Mouse (Mus musculus) kidney, embryonic 14.5 days (tissue): ENCODE results near the gene Irs2. TPM values are rescaled to one million over a fixed set of nuclear protein-coding genes. Genes with fewer than 3 reads are reported as not detected.
A peak's percentile ranks its signal among the peaks of the same experiment; 100 is the strongest.

Source experiments
- ATAC-seq: fragments of 200-750 bp; cut with Nextera tagmentation; 2 replicates; pipeline ENCODE4 v1.8.0; 2017; ENCODE audit warnings: moderate number of reproducible peaks, mild to moderate bottlenecking, moderate TSS enrichment, moderate library complexity; ENCODE audit not compliant: low FRiP score, low TSS enrichment
- H3K27ac ChIP-seq: fragments of 300-500 bp; sonication (generic); 2 replicates; pipeline ENCODE4 v1.5.1; 2014; ENCODE audit warnings: low read depth, mild to moderate bottlenecking, low read length, moderate library complexity, mixed read lengths
- H3K27me3 ChIP-seq: fragments of 300-500 bp; sonication (generic); 2 replicates; pipeline ENCODE4 v1.6.1; 2014; ENCODE audit warnings: mild to moderate bottlenecking, low read length; ENCODE audit not compliant: control insufficient read depth, insufficient read depth
- H3K36me3 ChIP-seq: fragments of 300-500 bp; sonication (generic); 2 replicates; pipeline ENCODE4 v1.6.1; 2014; ENCODE audit warnings: low read length, mixed read lengths; ENCODE audit not compliant: control insufficient read depth, insufficient read depth
- H3K4me1 ChIP-seq: fragments of 300-500 bp; sonication (generic); 2 replicates; pipeline ENCODE4 v1.6.1; 2014; ENCODE audit warnings: low read length, mixed read lengths; ENCODE audit not compliant: control insufficient read depth, insufficient read depth
- H3K4me2 ChIP-seq: fragments of 300-500 bp; sonication (generic); replicated peaks from 2 replicates; pipeline ENCODE4 v1.6.1; 2014; ENCODE audit warnings: low read depth, mild to moderate bottlenecking, low read length
- H3K4me3 ChIP-seq: fragments of 300-500 bp; sonication (generic); 2 replicates; pipeline ENCODE4 v1.5.1; 2014; ENCODE audit warnings: mild to moderate bottlenecking, low read length
- H3K9ac ChIP-seq: fragments of 300-500 bp; sonication (generic); 2 replicates; pipeline ENCODE4 v1.6.1; 2014; ENCODE audit warnings: low read depth, mild to moderate bottlenecking, low read length, moderate library complexity
- H3K9me3 ChIP-seq: fragments of 300-500 bp; sonication (generic); 2 replicates; pipeline ENCODE4 v1.6.1; 2016; ENCODE audit warnings: low read length; ENCODE audit not compliant: control insufficient read depth
- WGBS: fragments of 180-500 bp; shearing (Covaris S2); extraction: QIAGEN DNeasy Blood & Tissue Kit; methylation state at CpG from one replicate; pipeline ENCODE4 v1.1.7; 2014; 5-methylcytosine and 5-hydroxymethylcytosine counted together
- polyA plus RNA-seq: library from polyadenylated mRNA; unstranded; fragments of >200 nt; fragmentation: Nextera tagmentation; extraction: Ambion mirVana; gene quantifications from 2 replicates; pipeline ENCODE4 v1.2.1, GENCODE M21; 2014

Gene Irs2
- polyA plus RNA-seq, 1 experiment from 2014 or later, result 6.6 TPM

DNA sequence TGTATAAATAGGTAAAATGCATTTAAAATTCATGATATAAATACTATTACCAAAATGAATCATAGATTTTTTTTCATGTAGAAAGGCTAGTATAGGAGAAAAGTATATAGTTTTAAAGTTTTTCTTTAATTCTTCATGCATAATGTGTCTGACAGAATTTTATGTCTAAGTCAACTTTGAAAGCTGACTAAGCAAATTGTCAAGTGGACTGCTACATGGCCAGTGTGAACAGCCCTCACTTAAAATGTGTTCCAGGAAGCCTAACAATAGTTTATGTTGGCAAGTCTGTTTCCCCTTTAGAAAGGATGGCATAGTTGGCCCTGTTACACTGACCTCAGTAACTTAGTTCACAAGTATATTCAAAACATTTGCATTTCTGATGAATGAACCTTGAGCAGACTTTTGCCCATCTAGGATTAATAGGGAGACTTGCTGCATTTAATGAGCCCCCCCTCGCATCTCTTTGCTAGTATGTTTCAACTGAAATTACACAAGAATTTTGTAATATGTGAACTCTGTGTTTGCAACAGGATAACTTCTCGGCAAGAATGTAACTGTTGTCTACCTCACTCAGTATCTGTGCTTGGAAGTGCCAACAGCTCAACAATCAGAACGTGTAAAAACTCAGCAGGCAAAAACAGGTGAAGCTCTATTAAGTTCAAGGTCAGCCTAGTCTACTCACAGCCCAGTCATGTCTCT is 3.7 kb upstream of the Irs2 start:
- peaks cover 10% of the 10 kb centered on the region; the same call in 1 of the 2 replicates for H3K4me1 ChIP-seq
- H3K4me2 ChIP-seq, result no peak overlapping the region
- 84% methylated on average over 3 of the region's 3 CpGs for WGBS
- no peaks in the 10 kb centered on the region for H3K36me3 ChIP-seq
- no peaks in the 10 kb centered on the region for H3K27me3 ChIP-seq
- H3K9ac ChIP-seq, result no peak overlapping the region
- no peak overlapping the region for H3K4me3 ChIP-seq
- H3K9me3 ChIP-seq, result no peaks in the 10 kb centered on the region
- H3K27ac ChIP-seq, result no peak overlapping the region
- ATAC-seq, result no peak

DNA sequence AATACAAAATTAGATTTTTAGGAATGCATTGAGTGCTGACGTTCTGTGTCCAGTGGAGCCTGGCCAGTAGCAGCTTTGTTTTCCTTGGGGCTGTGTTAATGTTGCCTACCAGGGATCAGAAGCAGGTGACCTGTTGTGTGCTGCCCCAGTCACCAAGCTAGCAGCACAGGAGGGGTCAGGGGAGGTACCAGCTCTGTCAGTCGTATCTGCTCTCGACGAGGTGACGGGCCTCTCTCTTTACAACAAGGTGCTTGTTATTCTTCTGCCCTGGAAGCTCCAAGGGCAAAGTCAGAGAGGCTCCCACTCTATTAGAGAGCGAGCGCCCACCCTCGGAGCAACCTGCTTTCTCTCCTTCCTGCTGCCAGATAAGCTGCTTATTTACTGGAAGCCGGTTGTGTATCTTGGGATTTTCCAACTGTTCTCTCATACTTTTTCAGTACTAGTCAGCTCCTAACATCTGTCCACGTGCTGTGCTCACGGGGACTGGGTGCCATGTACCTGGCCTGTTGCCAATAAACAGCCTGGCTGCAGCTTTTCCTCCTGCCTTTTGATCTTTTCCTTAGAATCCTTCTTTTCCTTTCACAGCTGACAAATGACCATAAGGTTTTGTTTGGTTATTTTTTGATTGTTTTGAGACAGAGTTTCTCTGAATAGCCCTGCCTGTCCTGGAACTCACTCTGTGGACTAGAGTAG is 2.8 kb upstream of the Irs2 start:
- H3K4me2 ChIP-seq, result peak overlapping the region; percentile 9; the same call in 1 of the 2 replicates
- 7% methylated on average over 11 of the region's 11 CpGs for WGBS
- ATAC-seq, result no peak

DNA sequence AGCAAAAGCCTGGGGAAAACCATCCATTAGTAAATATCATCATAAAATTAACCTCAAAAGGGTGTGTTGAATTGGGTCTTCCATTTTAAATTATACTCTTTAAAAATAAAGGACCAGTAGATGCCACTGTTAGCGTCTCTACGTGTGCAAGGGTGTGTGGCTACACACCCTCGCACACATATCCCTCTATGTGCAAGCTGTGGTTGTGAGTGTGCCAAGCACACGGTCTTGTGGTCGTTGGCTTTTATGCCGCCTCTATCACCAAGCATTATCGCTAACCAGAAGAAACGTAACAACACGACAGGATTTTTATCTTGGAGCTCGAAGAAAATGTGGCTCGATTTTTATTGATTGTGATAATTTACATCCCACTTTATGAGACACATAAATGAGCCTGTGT is 2.1 kb upstream of the Irs2 start:
- Histone ChIP-seq H3K9me3 (no peaks in the 10 kb centered on the region), H3K27ac (no peak overlapping the region), H3K36me3 (peaks cover 4% of the 10 kb centered on the region; the same call in 1 of the 2 replicates), H3K27me3 (no peaks in the 10 kb centered on the region), H3K9ac (no peak overlapping the region), H3K4me3 (no peak overlapping the region), H3K4me1 (peaks cover 25% of the 10 kb centered on the region), H3K4me2 (no peak overlapping the region; the same call in 1 of the 2 replicates)
- whole genome bisulfite sequencing, result 37% methylated on average over 11 of the region's 11 CpGs
- no peak for ATAC-seq

More for the DNA sequence above, 2.8 kb upstream of the Irs2 start:
- Histone ChIP-seq H3K4me1 (peaks cover 19% of the 10 kb centered on the region), H3K27me3 (no peaks in the 10 kb centered on the region), H3K4me3 (no peak overlapping the region), H3K9ac (no peak overlapping the region), H3K27ac (no peak overlapping the region), H3K36me3 (no peaks in the 10 kb centered on the region), H3K9me3 (no peaks in the 10 kb centered on the region)

GRCm38 (mm10) chr8:11009431-11010071 is 1.3 kb upstream of the Irs2 start:
- Histone ChIP-seq H3K27ac (peak overlapping the region; percentile 94), H3K4me2 (peak overlapping the region; percentile 96), H3K9me3 (no peaks in the 10 kb centered on the region), H3K27me3 (no peaks in the 10 kb centered on the region), H3K9ac (peak overlapping the region; percentile 78), H3K4me3 (peak overlapping the region; percentile 63), H3K36me3 (peaks cover 9% of the 10 kb centered on the region; the same call in 1 of the 2 replicates), H3K4me1 (peaks cover 34% of the 10 kb centered on the region)
- WGBS, result under 1% methylated on average over 54 of the region's 62 CpGs
- peak; percentile 55 for ATAC-seq

- H3K36me3 ChIP-seq, result peaks cover 9% of the 10 kb centered on the region; the same call in 1 of the 2 replicates
- H3K9me3 ChIP-seq, result no peaks in the 10 kb centered on the region
- H3K9ac ChIP-seq, result peak overlapping the region; percentile 78
- no peaks in the 10 kb centered on the region for H3K27me3 ChIP-seq
- H3K4me1 ChIP-seq, result peaks cover 40% of the 10 kb centered on the region
- peak overlapping the region; percentile 63 for H3K4me3 ChIP-seq
- under 1% methylated on average over 55 of the region's 73 CpGs for WGBS
- H3K4me2 ChIP-seq, result peak overlapping the region; percentile 96
- peak; percentile 87 for ATAC-seq
- peak overlapping the region; percentile 94 for H3K27ac ChIP-seq
These were observed 673 bp upstream of the Irs2 start for GRCm38 (mm10) chr8:11008842-11009420.

GRCm38 (mm10) chr8:11007581-11008378 is 478 bp downstream of the Irs2 start:
- Histone ChIP-seq H3K27ac (peak overlapping the region; percentile 90; the same call in 1 of the 2 replicates), H3K36me3 (peaks cover 9% of the 10 kb centered on the region; the same call in 1 of the 2 replicates), H3K9me3 (no peaks in the 10 kb centered on the region), H3K4me1 (peaks cover 51% of the 10 kb centered on the region), H3K27me3 (no peaks in the 10 kb centered on the region), H3K4me2 (peak overlapping the region; percentile 96), H3K9ac (peak overlapping the region; percentile 78), H3K4me3 (peak overlapping the region; percentile 63)
- under 1% methylated on average over 87 of the region's 88 CpGs for WGBS
- no peak for ATAC-seq

- peak overlapping the region; percentile 96 for H3K4me2 ChIP-seq
- ATAC-seq, result peak; percentile 69
- no peaks in the 10 kb centered on the region for H3K9me3 ChIP-seq
- H3K9ac ChIP-seq, result peak overlapping the region; percentile 78
- no peaks in the 10 kb centered on the region for H3K27me3 ChIP-seq
- under 1% methylated on average over 49 of the region's 56 CpGs for WGBS
- H3K4me1 ChIP-seq, result peaks cover 58% of the 10 kb centered on the region
- H3K36me3 ChIP-seq, result peaks cover 9% of the 10 kb centered on the region; the same call in 1 of the 2 replicates
- peak overlapping the region; percentile 62 for H3K27ac ChIP-seq
- peak overlapping the region; percentile 63 for H3K4me3 ChIP-seq
These were observed 1.2 kb downstream of the Irs2 start for GRCm38 (mm10) chr8:11007001-11007580.

- 82% methylated on average over 9 of the region's 9 CpGs for WGBS
- Histone ChIP-seq H3K4me2 (peak overlapping the region; percentile 96), H3K9ac (peak overlapping the region; percentile 78), H3K27me3 (no peaks in the 10 kb centered on the region), H3K9me3 (no peaks in the 10 kb centered on the region), H3K27ac (no peak overlapping the region), H3K4me1 (peaks cover 65% of the 10 kb centered on the region), H3K36me3 (peaks cover 9% of the 10 kb centered on the region; the same call in 1 of the 2 replicates), H3K4me3 (peak overlapping the region; percentile 63)
- ATAC-seq, result no peak
These were observed 2.0 kb downstream of the Irs2 start for GRCm38 (mm10) chr8:11006276-11006630.
